Mouse (Mus musculus) olfactory bulb, adult 2 months (tissue): Measurements from ENCODE around the gene 6430628N08Rik. TPM values are rescaled to one million over a fixed set of nuclear protein-coding genes. Genes with fewer than 3 reads are reported as not detected.

Experiments used
- H3K27ac ChIP-seq: fragments of 200-500 bp; 2 replicates; pipeline ENCODE4 v1.5.1; 2012; ENCODE audit warnings: low read depth, low read length; ENCODE audit not compliant: insufficient read depth
- H3K4me1 ChIP-seq: fragments of 200-500 bp; 2 replicates; pipeline ENCODE4 v1.6.1; 2012; ENCODE audit warnings: low read length; ENCODE audit not compliant: control insufficient read depth, insufficient read depth
- H3K4me3 ChIP-seq: fragments of 200-500 bp; 2 replicates; pipeline ENCODE4 v1.5.1; 2012; ENCODE audit warnings: mild to moderate bottlenecking, low read depth, low read length, moderate library complexity; ENCODE audit not compliant: insufficient read depth
- CTCF ChIP-seq: fragments of 200-500 bp; IDR thresholded peaks from 2 replicates; pipeline ENCODE4 v1.5.1; 2012; ENCODE audit warnings: low read depth, mild to moderate bottlenecking, low read length, moderate library complexity; ENCODE audit not compliant: insufficient read depth
- POLR2A ChIP-seq: fragments of 200-500 bp; IDR thresholded peaks from 2 replicates; pipeline ENCODE4 v1.6.1; 2012; ENCODE audit warnings: mild to moderate bottlenecking, low read depth, low read length, moderate library complexity; ENCODE audit not compliant: insufficient read depth
- WGBS: fragments of 180-500 bp; shearing (Covaris S2); methylation state at CpG from one replicate; pipeline ENCODE4 v1.1.7; 2018; 5-methylcytosine and 5-hydroxymethylcytosine counted together
- polyA plus RNA-seq: library from polyadenylated mRNA; stranded (reverse); fragments of >200 nt; gene quantifications from 2 replicates; pipeline ENCODE4 v1.2.4, GENCODE M21; 2012; ENCODE audit warnings: low replicate concordance; ENCODE audit not compliant: missing spikeins, insufficient read depth, insufficient read length

The 6430628N08Rik gene
- polyA plus RNA-seq, 1 experiment, result not detected

DNA sequence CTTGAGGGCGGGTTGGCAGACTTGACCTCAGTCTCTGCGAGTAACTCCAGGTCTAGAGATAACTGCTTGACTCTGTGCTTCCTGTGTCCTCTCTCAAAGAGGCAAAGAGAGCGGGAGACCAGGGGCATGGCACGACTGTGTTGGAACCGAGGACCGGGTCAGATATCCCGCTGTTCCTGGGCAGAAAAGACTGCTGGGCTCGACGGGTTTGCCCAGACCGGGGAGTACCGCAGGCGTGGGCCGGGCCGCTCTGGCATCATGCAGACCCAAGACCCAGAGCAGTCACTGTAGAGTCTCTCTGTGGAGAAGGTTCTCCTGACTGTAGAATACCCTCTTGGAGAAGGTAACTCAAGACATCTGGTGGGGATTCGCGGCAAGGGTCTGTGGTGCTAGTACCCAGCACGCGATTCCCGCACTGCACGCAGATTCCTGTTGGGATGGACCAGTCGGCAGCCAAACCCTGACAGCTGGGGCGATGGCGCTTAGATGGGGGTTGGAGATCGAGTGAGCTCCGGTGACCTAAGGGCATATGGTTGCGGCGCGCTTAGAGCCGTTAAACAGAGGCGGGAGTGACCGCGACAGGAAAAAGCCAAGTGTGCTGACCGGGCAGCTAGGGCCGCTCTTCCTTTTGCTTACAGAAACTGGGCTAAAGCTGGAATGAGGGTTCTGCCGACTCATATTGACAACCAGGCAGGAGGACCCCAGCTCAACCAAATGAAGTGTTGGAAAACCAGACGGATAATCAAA is 45.5 kb downstream of the 6430628N08Rik start:
- no peak overlapping the region for H3K4me3 ChIP-seq
- TF ChIP-seq CTCF (no peak), POLR2A (no peak)
- no peak overlapping the region for H3K27ac ChIP-seq
- peaks cover 8% of the 10 kb centered on the region for H3K4me1 ChIP-seq
- WGBS, result 2% methylated on average over 36 of the region's 36 CpGs

DNA sequence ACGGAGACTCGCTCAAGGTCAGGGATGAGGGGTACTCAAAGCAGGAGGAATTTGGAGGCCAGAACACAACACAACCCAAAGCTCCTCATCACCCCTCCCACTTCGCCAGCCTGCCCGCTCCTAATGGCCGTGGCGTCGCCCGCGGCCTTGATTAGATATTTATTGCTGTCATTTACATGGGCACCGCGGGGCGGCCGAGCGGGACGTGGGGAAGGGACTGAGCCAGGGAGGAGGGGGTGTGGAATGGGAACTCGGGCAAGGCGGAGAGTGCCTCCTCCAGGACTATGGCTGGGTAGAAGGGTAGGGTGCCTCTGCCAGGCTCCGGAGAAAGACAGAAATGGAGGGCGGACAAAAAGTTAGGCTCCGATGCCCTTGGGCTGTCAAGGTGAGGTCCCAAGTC is 46.2 kb downstream of the 6430628N08Rik start:
- peaks cover 8% of the 10 kb centered on the region for H3K4me1 ChIP-seq
- TF ChIP-seq CTCF, result no peak
- no peak for TF ChIP-seq POLR2A
- H3K4me3 ChIP-seq, result no peak overlapping the region
- H3K27ac ChIP-seq, result no peak overlapping the region
- WGBS, result 3% methylated on average over 20 of the region's 20 CpGs

DNA sequence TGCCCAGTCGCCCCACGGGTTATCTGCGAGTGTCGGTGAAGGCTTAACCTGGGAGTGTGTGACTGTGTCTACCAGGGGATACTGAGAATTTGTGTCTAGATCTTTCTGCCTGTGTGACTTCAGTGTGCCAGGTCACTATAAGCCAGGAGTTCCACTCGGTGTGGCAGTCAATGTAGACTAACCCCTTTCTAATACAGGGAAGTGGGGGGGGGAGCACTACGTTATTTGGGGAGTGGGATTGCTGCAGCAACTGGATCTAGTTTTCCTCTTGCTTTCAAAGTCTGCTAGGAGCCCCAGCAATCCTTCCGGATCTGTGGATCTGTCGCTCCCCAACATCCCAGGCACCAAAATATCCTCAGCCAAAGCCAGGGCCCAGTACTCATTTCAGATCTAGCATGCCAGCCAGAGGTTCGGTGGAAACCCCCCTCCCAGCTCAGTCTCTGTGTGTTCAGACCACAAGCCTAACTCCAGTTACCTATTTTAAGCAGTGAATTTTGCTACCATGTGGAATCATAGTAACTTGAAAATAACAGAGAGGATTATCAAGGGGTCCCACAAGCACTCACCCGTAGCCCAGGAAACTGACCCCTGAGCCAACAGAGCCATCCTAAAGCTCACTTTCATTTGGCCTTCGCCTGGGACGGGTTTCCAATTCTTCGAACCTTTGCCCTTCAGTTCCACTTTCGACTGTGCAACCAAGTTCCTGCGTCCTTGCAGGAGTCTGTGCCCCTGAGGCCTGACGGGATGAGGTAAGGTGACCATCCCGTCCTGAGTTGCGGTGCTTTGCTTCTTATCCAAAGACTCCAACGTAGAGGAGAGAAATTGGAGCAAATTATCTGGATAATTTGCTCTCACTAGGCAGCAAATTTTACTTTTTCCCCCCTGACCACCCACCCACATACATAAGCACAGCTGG is 46.9 kb downstream of the 6430628N08Rik start:
- H3K4me3 ChIP-seq, result no peak overlapping the region
- H3K4me1 ChIP-seq, result peaks cover 8% of the 10 kb centered on the region
- no peak for TF ChIP-seq POLR2A
- TF ChIP-seq CTCF, result no peak
- 9% methylated on average over 19 of the region's 19 CpGs for WGBS
- H3K27ac ChIP-seq, result no peak overlapping the region

DNA sequence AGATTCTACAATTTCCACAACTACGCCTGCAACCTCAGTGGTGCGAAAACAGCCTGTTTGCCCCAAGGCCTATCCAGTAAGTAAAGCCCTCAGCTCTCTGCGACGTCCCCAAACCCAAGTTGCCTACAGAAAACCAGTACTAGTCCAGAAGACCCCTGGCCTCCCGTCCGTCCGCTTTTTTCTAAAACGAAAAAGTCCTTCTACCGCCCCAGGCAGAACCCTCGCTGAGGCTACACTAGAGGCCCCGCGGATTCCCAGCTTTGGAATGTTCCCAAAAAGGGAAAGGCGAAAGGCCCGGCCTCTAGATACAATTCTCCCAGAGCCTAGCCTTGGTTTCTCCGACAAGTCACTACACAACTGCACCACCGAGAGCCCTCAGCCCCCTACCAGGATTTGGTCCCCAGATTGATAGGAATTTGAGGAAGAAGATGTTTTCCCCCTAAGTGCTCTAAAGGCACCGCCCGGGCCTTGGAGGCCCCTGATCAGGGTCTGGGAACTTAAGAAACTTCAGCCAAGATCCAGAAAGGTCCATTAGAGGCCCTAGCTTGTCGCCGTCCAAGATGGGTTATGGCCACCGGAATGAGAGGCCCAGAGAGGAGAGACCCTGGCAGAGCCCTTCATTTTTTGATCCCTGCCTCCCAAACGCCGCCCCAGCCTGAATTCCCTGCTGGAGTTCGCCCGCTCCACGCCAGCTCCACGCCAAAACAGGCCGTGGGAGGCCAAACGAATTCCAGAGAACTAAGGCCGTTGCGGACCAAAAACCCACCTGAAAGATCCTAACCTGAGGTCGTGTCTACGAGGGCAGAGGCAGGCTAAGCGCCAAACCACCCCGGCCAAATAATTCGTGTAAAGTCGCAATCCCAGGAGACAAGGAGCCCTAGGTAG is 48.1 kb downstream of the 6430628N08Rik start:
- H3K27ac ChIP-seq, result no peak overlapping the region
- TF ChIP-seq POLR2A (no peak), CTCF (no peak)
- 6% methylated on average over 37 of the region's 37 CpGs for WGBS
- no peak overlapping the region for H3K4me3 ChIP-seq
- H3K4me1 ChIP-seq, result peaks cover 8% of the 10 kb centered on the region

DNA sequence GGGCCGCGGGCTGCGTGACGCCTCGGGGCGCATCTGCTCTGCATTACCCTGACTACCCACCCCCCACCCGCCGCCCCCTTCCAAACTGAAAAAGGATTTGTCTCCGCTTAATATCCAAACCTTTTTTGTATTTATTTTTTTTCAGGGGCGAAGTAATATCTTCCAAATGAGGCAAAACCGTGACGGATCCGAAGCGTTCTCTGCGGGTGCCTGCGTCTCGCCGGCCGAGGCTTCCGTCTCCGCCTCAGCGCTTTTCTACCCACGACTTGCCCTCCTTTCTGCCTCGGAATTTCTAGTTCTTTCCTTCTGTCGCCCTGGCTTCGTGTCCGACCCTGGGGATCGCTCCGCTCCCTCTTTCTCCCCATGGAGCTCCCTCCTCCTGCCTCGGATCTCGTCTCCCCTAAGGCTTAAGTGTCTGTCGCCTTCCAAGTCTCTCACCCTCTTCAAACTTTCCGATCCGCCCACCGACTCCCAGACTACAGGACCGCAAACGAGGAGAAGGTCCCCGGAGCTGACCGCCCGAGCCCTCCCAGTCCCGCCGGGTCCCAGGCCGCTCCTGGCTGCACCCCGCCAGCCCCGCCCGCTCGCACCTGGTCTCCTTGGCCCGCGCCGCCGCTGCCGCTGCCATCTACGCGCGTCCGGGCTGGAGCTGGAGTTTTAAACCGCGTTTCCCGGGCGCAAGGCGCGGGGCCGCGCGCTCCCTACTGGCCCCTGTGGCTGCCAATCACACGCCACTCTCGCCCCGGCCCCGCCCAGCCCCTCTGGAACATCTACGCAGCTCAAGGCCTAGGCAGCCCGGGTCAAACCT is 49.0 kb downstream of the 6430628N08Rik start, which contains the start of gene Dmbx1:
Gene Dmbx1, minus strand, starts transcription at position 632 of the 808 bp plus-strand sequence.
- TF ChIP-seq CTCF, result no peak
- TF ChIP-seq POLR2A, result no peak
- 2% methylated on average over 71 of the region's 71 CpGs for WGBS
- no peak within 1 kb of the TSS for H3K27ac ChIP-seq
- peaks cover 8% of the 10 kb centered on the region for H3K4me1 ChIP-seq
- no peak within 1 kb of the TSS for H3K4me3 ChIP-seq

DNA sequence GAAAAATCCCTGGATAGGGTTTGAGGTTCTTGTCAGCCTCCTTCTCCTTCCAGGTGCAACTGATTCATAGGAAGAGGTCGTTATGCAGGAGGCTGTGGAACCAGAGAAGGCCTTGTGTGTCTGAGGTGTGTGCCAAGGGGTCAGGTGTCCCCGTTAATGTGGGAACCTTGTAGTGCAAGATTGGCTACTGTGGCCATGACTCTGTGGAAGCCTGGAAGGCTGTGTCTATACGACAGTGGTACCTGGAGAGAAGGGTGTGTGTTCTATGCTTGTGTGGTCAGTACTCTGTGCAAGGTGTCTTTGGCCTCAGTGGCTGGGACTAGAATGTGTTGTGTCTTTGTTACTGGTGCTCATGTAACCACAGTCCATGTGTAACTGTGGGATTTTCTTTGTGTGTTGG is 50.2 kb downstream of the 6430628N08Rik start:
- H3K4me3 ChIP-seq, result no peak overlapping the region
- 17% methylated on average over 3 of the region's 3 CpGs for WGBS
- no peak overlapping the region for H3K27ac ChIP-seq
- H3K4me1 ChIP-seq, result peaks cover 8% of the 10 kb centered on the region
- TF ChIP-seq CTCF (no peak), POLR2A (no peak)

DNA sequence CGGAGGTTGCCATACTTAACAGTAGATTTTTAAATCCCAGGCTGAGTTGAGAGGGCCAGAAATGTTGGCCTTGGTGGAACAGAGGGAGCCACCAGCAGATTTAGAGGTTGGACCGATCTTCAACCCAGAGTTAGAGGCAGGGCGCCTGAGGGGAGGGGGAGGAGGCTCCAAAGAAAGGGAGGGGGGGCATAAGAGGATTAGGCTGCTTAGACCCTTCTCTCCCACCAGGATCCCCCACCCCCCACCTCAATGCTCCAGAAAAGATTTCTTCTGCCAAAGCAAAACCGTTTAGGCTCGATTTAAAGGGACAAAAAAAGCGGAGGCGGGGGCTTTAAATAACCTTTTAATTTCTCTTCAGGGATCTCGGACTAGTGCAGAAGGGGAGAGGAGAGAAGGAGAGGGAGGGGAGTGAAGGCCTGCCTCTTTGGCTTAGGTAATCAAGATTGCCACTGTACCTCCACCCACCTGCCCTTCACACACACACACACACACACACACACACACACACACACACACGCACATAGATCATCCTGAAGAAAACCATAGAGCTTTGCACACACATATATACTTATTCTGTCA is 50.9 kb downstream of the 6430628N08Rik start:
- WGBS, result 14% methylated on average over 9 of the region's 9 CpGs
- no peak overlapping the region for H3K4me3 ChIP-seq
- no peak for TF ChIP-seq CTCF
- no peak for TF ChIP-seq POLR2A
- no peak overlapping the region for H3K27ac ChIP-seq
- H3K4me1 ChIP-seq, result peaks cover 4% of the 10 kb centered on the region

DNA sequence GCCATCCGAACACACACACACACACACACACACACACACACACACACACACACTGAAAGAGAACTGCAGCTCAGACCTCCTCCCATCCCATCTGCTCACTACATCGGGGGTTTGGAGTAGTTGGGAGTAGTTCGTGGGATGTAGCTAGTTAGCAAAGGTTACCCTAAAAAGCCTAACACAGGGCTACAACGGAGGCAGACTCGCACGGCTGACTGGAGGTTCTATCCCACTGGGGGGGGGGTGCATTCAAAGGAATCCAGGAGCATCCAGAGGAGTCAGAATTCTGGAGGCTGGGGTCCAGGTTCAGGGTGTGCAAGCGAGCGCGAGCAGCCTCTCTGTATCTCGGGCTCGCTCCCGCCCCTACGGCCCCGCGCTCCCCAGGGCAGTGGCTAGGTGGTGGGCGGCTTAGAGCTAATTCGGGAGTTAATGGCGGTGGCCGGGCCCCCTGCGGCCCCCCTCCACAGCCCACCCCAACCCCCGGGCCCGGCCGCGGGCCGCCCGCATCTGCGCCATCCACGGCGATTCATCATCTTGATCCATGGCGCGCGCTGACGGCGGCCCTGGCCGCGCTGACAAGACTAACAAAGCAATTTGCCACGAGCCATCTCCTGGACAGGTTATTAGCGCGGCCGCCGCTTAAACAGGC is 53.3 kb downstream of the 6430628N08Rik start:
- no peak for TF ChIP-seq POLR2A
- TF ChIP-seq CTCF, result no peak
- H3K27ac ChIP-seq, result no peak overlapping the region
- 2% methylated on average over 41 of the region's 41 CpGs for WGBS
- H3K4me1 ChIP-seq, result peaks cover 3% of the 10 kb centered on the region; the same call in 1 of the 2 replicates
- no peak overlapping the region for H3K4me3 ChIP-seq

Other genes starting within 250 kb of the 6430628N08Rik start
- gene Cyp4b1, start 242.9 kb upstream of the 6430628N08Rik start, polyA plus RNA-seq, result not detected in 2 replicates
- not detected in 2 replicates for gene Efcab14, start 152.9 kb upstream of the 6430628N08Rik start, polyA plus RNA-seq
- gene Tex38, start 109.6 kb upstream of the 6430628N08Rik start, polyA plus RNA-seq, result not detected in 2 replicates
- gene Atpaf1, start 105.9 kb upstream of the 6430628N08Rik start, polyA plus RNA-seq, result not detected in 2 replicates
- gene Mob3c, start 62.6 kb upstream of the 6430628N08Rik start, polyA plus RNA-seq, result not detected in 2 replicates
- not detected in 2 replicates for gene Mknk1, start 51.5 kb upstream of the 6430628N08Rik start, polyA plus RNA-seq
- not detected in 2 replicates for gene Kncn, start 6.3 kb upstream of the 6430628N08Rik start, polyA plus RNA-seq
- not detected in 2 replicates for gene Dmbx1, start 49.3 kb downstream of the 6430628N08Rik start, polyA plus RNA-seq
- not detected in 2 replicates for gene Faah, start 127.3 kb downstream of the 6430628N08Rik start, polyA plus RNA-seq
- not detected in 2 replicates for gene Nsun4, start 163.2 kb downstream of the 6430628N08Rik start, polyA plus RNA-seq
- not detected in 2 replicates for gene Uqcrh, start 184.4 kb downstream of the 6430628N08Rik start, polyA plus RNA-seq
- gene Lrrc41, start 184.6 kb downstream of the 6430628N08Rik start, polyA plus RNA-seq, result not detected in 2 replicates
- not detected in 2 replicates for gene Rad54l, start 233.0 kb downstream of the 6430628N08Rik start, polyA plus RNA-seq
- gene Pomgnt1, start 233.2 kb downstream of the 6430628N08Rik start, polyA plus RNA-seq, result not detected in 2 replicates